Mouse (Mus musculus) urinary bladder, postnatal 25 days (tissue): ENCODE results near the gene Vmn2r35.
"Not testable (repeated sequence)": the region's sequence is repeated elsewhere in the genome, so short reads cannot be mapped to it uniquely, and the experiment has no call there.

ENCODE experiments used
- DNase-seq: peaks from one replicate; pipeline ENCODE4 v3.0.0; 2022; ENCODE audit warnings: low spot score

The Vmn2r35 gene

DNA sequence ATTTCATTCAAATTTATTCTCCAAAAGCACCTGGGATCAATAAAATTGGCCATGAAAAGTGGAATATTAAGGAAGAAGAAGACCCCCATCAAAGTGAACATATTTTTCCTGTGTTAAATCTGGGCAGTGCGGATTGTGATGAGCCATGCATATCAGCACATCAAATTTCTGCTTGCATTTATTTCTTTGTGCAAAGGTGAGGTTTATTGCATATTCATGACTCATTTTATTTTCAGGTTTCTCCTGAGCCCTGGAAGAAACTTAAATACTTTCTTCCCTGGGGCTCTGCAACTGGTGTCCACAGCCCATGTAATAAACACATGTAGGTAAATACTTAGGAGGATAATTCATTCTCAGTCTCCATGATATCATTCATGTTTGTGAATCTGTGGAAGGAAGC, at the start of gene Vmn2r35:
Vmn2r35 (minus strand) TSS at position 101 of the 400 bp plus-strand sequence.
- not testable (repeated sequence) for DNase-seq

DNA sequence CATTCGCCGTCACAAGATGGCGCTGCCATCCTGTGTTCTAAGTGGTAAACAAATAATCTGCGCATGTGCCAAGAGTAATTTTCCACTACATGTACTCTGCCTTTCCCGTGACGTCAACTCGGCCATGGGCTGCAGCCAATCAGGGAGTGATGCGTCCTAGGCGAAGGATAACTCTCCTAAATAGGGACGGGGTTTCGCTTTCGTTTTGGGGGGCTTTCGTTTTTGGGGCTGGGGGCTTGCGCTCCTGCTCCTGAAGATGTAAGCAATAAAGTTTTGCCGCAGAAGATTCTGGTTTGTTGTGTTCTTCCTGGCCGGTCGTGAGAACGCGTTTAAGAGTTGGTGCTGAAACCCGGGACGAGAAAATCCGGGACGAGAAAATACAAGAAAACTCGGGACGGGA, 25.5 kb downstream of the Vmn2r35 start:
- DNase-seq = peak; percentile 1
